Mouse (Mus musculus) limb, embryonic 15.5 days (tissue): Measurements from ENCODE around the gene F12. TPM values are rescaled to one million over a fixed set of nuclear protein-coding genes. Genes with fewer than 3 reads are reported as not detected.

Experiments used
- ATAC-seq: fragments of 200-750 bp; cut with Nextera tagmentation; 2 replicates; pipeline ENCODE4 v1.8.0; 2017; ENCODE audit warnings: low read depth, moderate TSS enrichment; ENCODE audit not compliant: insufficient number of reproducible peaks, low FRiP score, low TSS enrichment
- H3K27ac ChIP-seq: fragments of 300-500 bp; sonication (generic); 2 replicates; pipeline ENCODE4 v1.5.1; 2015; ENCODE audit warnings: moderate library complexity, mild to moderate bottlenecking, inconsistent platforms
- H3K27me3 ChIP-seq: fragments of 300-500 bp; sonication (generic); 2 replicates; pipeline ENCODE4 v1.6.1; 2015; ENCODE audit warnings: inconsistent platforms
- H3K36me3 ChIP-seq: fragments of 300-500 bp; sonication (generic); 2 replicates; pipeline ENCODE4 v1.6.1; 2015; ENCODE audit warnings: inconsistent platforms
- H3K4me1 ChIP-seq: fragments of 300-500 bp; sonication (generic); 2 replicates; pipeline ENCODE4 v1.6.1; 2015; ENCODE audit warnings: inconsistent platforms
- H3K4me2 ChIP-seq: fragments of 300-500 bp; sonication (generic); 2 replicates; pipeline ENCODE4 v1.6.1; 2015; ENCODE audit warnings: mild to moderate bottlenecking, inconsistent platforms
- H3K4me3 ChIP-seq: fragments of 300-500 bp; sonication (generic); 2 replicates; pipeline ENCODE4 v1.5.1; 2015; ENCODE audit warnings: mild to moderate bottlenecking, inconsistent platforms
- H3K9ac ChIP-seq: fragments of 300-500 bp; sonication (generic); 2 replicates; pipeline ENCODE4 v1.6.1; 2015; ENCODE audit warnings: inconsistent platforms
- H3K9me3 ChIP-seq: fragments of 300-500 bp; sonication (generic); 2 replicates; pipeline ENCODE4 v1.6.1; 2016; ENCODE audit warnings: inconsistent platforms
- WGBS: fragments of 180-500 bp; shearing (Covaris S2); methylation state at CpG from one replicate; pipeline ENCODE4 v1.1.7; 2015; 5-methylcytosine and 5-hydroxymethylcytosine counted together
- polyA plus RNA-seq: library from polyadenylated mRNA; unstranded; fragments of >200 nt; fragmentation: Nextera tagmentation; extraction: Ambion mirVana; gene quantifications from 2 replicates; pipeline ENCODE4 v1.2.1, GENCODE M21; 2015

The F12 gene
- polyA plus RNA-seq, 1 experiment from 2014 or later: 0.17 TPM

- Histone ChIP-seq H3K4me3 (no peak overlapping the region), H3K27ac (no peak overlapping the region)
- 72% methylated on average over 5 of the region's 5 CpGs for WGBS
These were observed 39.3 kb upstream of the F12 start for GRCm38 (mm10) chr13:55465830-55466440.

GRCm38 (mm10) chr13:55465184-55465583, 38.6 kb upstream of the F12 start:
- peaks cover 20% of the 10 kb centered on the region for H3K36me3 ChIP-seq
- no peak overlapping the region for H3K27ac ChIP-seq
- 29% methylated on average over 3 of the region's 3 CpGs for WGBS
- peaks cover 22% of the 10 kb centered on the region for H3K4me1 ChIP-seq
- H3K4me2 ChIP-seq: peak overlapping the region; percentile 95
- H3K9ac ChIP-seq: no peak overlapping the region
- no peaks in the 10 kb centered on the region for H3K9me3 ChIP-seq
- H3K27me3 ChIP-seq: no peaks in the 10 kb centered on the region
- peak overlapping the region; percentile 70 for H3K4me3 ChIP-seq
- no peak for ATAC-seq

More at GRCm38 (mm10) chr13:55465830-55466440, 39.3 kb upstream of the F12 start:
- H3K9me3 ChIP-seq: no peaks in the 10 kb centered on the region
- no peak overlapping the region for H3K9ac ChIP-seq
- H3K36me3 ChIP-seq: peaks cover 13% of the 10 kb centered on the region
- peaks cover 29% of the 10 kb centered on the region for H3K4me1 ChIP-seq
- H3K4me2 ChIP-seq: no peak overlapping the region
- no peak for ATAC-seq
- no peaks in the 10 kb centered on the region for H3K27me3 ChIP-seq

- under 1% methylated on average over 77 of the region's 84 CpGs for WGBS
- Histone ChIP-seq H3K27ac (peak within 1 kb of the TSS; percentile 81), H3K9me3 (no peaks in the 10 kb centered on the region)
These were observed 37.7 kb upstream of the F12 start, which contains the start of gene Prr7 for GRCm38 (mm10) chr13:55464027-55464884. Gene Prr7, plus strand, starts transcription at chr13:55464267.

GRCm38 (mm10) chr13:55463399-55464026, 36.9 kb upstream of the F12 start:
- H3K9me3 ChIP-seq: no peaks in the 10 kb centered on the region
- peak overlapping the region; percentile 70 for H3K4me3 ChIP-seq
- H3K4me2 ChIP-seq: peak overlapping the region; percentile 95
- no peak for ATAC-seq
- H3K27ac ChIP-seq: no peak overlapping the region
- WGBS: 10% methylated on average over 14 of the region's 14 CpGs
- H3K4me1 ChIP-seq: peaks cover 21% of the 10 kb centered on the region
- H3K9ac ChIP-seq: peak overlapping the region; percentile 67
- H3K27me3 ChIP-seq: no peaks in the 10 kb centered on the region
- peaks cover 37% of the 10 kb centered on the region for H3K36me3 ChIP-seq

More at GRCm38 (mm10) chr13:55464027-55464884, 37.7 kb upstream of the F12 start, which contains the start of gene Prr7:
- Histone ChIP-seq H3K27me3 (no peaks in the 10 kb centered on the region), H3K9ac (peak within 1 kb of the TSS; percentile 67), H3K4me2 (peak within 1 kb of the TSS; percentile 95), H3K36me3 (peaks cover 29% of the 10 kb centered on the region), H3K4me1 (peaks cover 21% of the 10 kb centered on the region), H3K4me3 (peak within 1 kb of the TSS; percentile 70)
- ATAC-seq: peak; percentile 35; the same call in 1 of the 2 replicates

- H3K9ac ChIP-seq: no peak overlapping the region
- H3K9me3 ChIP-seq: no peaks in the 10 kb centered on the region
- H3K4me3 ChIP-seq: no peak overlapping the region
- H3K27me3 ChIP-seq: no peaks in the 10 kb centered on the region
- peaks cover 42% of the 10 kb centered on the region for H3K36me3 ChIP-seq
- H3K4me2 ChIP-seq: no peak overlapping the region
- H3K4me1 ChIP-seq: peaks cover 21% of the 10 kb centered on the region
- no peak overlapping the region for H3K27ac ChIP-seq
- WGBS: 51% methylated on average over 2 of the region's 2 CpGs
- ATAC-seq: no peak
These were observed 36.4 kb upstream of the F12 start for GRCm38 (mm10) chr13:55462965-55463364.

- no peaks in the 10 kb centered on the region for H3K27me3 ChIP-seq
- no peak overlapping the region for H3K4me2 ChIP-seq
- ATAC-seq: no peak
- H3K27ac ChIP-seq: no peak overlapping the region
- WGBS: 93% methylated on average over 16 of the region's 16 CpGs
- H3K4me1 ChIP-seq: peaks cover 17% of the 10 kb centered on the region
- no peak overlapping the region for H3K4me3 ChIP-seq
- H3K36me3 ChIP-seq: peaks cover 74% of the 10 kb centered on the region
- H3K9ac ChIP-seq: 0 out of 2 replicates have a peak overlapping the region, but pooled peaks have one; percentile 7
- no peaks in the 10 kb centered on the region for H3K9me3 ChIP-seq
These were observed 25.4 kb upstream of the F12 start for GRCm38 (mm10) chr13:55451785-55452549.

- 89% methylated on average over 10 of the region's 10 CpGs for WGBS
- Histone ChIP-seq H3K4me3 (no peak overlapping the region), H3K36me3 (peaks cover 67% of the 10 kb centered on the region), H3K9ac (0 out of 2 replicates have a peak overlapping the region, but pooled peaks have one; percentile 7), H3K4me2 (no peak overlapping the region), H3K27me3 (no peaks in the 10 kb centered on the region), H3K27ac (no peak overlapping the region), H3K9me3 (no peaks in the 10 kb centered on the region), H3K4me1 (peaks cover 23% of the 10 kb centered on the region)
- ATAC-seq: no peak
These were observed 24.7 kb upstream of the F12 start for GRCm38 (mm10) chr13:55451296-55451695.

- no peaks in the 10 kb centered on the region for H3K27me3 ChIP-seq
- no peak for ATAC-seq
- H3K9me3 ChIP-seq: no peaks in the 10 kb centered on the region
- no peak overlapping the region for H3K9ac ChIP-seq
- 91% methylated on average over 11 of the region's 11 CpGs for whole genome bisulfite sequencing
- peaks cover 60% of the 10 kb centered on the region for H3K36me3 ChIP-seq
- no peak overlapping the region for H3K4me3 ChIP-seq
- no peak overlapping the region for H3K27ac ChIP-seq
- H3K4me2 ChIP-seq: no peak overlapping the region
- H3K4me1 ChIP-seq: peaks cover 29% of the 10 kb centered on the region
These were observed 24.0 kb upstream of the F12 start for GRCm38 (mm10) chr13:55450511-55450980.

GRCm38 (mm10) chr13:55449679-55450441, 23.3 kb upstream of the F12 start:
- peaks cover 54% of the 10 kb centered on the region for H3K36me3 ChIP-seq

GRCm38 (mm10) chr13:55449205-55449604, 22.6 kb upstream of the F12 start:
- Histone ChIP-seq H3K27me3 (no peaks in the 10 kb centered on the region), H3K36me3 (peaks cover 49% of the 10 kb centered on the region), H3K9me3 (no peaks in the 10 kb centered on the region), H3K4me1 (peaks cover 29% of the 10 kb centered on the region), H3K27ac (no peak overlapping the region), H3K9ac (no peak overlapping the region), H3K4me3 (no peak overlapping the region), H3K4me2 (no peak overlapping the region)
- WGBS: 88% methylated on average over 9 of the region's 9 CpGs
- ATAC-seq: no peak

More at GRCm38 (mm10) chr13:55449679-55450441, 23.3 kb upstream of the F12 start:
- Histone ChIP-seq H3K9ac (no peak overlapping the region), H3K27ac (no peak overlapping the region), H3K9me3 (no peaks in the 10 kb centered on the region), H3K4me1 (peaks cover 29% of the 10 kb centered on the region), H3K4me3 (no peak overlapping the region), H3K4me2 (no peak overlapping the region), H3K27me3 (no peaks in the 10 kb centered on the region)
- 88% methylated on average over 17 of the region's 17 CpGs for WGBS
- ATAC-seq: no peak
